Mouse (Mus musculus): ENCODE measurements around the gene Vkorc1l1.

Vkorc1l1 gene

GRCm38 (mm10) chr5:130002301-130003146 lies 60.8 kb downstream of the Vkorc1l1 start, which contains the start of gene Gusb:
Gene Gusb (minus strand): TSS chr5:130003049.
- peak; percentile 86 for ATAC-seq (ENCODE audit: low TSS enrichment)

GRCm38 (mm10) chr5:130003229-130003628 lies 61.5 kb downstream of the Vkorc1l1 start:
- no peak for ATAC-seq (ENCODE audit: low TSS enrichment)

- ATAC-seq (ENCODE audit: low TSS enrichment): no peak
These were observed 65.6 kb downstream of the Vkorc1l1 start for GRCm38 (mm10) chr5:130007344-130007743.

GRCm38 (mm10) chr5:130008034-130008590 lies 66.3 kb downstream of the Vkorc1l1 start:
- ATAC-seq (ENCODE audit: low TSS enrichment): no peak

- ATAC-seq (ENCODE audit: low TSS enrichment): no peak
These were observed 68.0 kb downstream of the Vkorc1l1 start for GRCm38 (mm10) chr5:130009784-130010183.

GRCm38 (mm10) chr5:130010961-130011360 lies 69.2 kb downstream of the Vkorc1l1 start:
- no peak for ATAC-seq (ENCODE audit: low TSS enrichment)

- no peak for ATAC-seq (ENCODE audit: low TSS enrichment)
These were observed 73.3 kb downstream of the Vkorc1l1 start for GRCm38 (mm10) chr5:130015104-130015503.

GRCm38 (mm10) chr5:130019461-130019860 lies 77.7 kb downstream of the Vkorc1l1 start:
- ATAC-seq (ENCODE audit: low TSS enrichment): no peak

GRCm38 (mm10) chr5:130021361-130021966 lies 79.7 kb downstream of the Vkorc1l1 start:
- ATAC-seq (ENCODE audit: low TSS enrichment): no peak

GRCm38 (mm10) chr5:130022366-130022765 lies 80.6 kb downstream of the Vkorc1l1 start:
- no peak for ATAC-seq (ENCODE audit: low TSS enrichment)

GRCm38 (mm10) chr5:130023067-130023766 lies 81.4 kb downstream of the Vkorc1l1 start:
- ATAC-seq (ENCODE audit: low TSS enrichment): no peak

- peak; percentile 93 for ATAC-seq (ENCODE audit: low TSS enrichment)
These were observed 82.2 kb downstream of the Vkorc1l1 start for GRCm38 (mm10) chr5:130023767-130024539.

GRCm38 (mm10) chr5:130027134-130027533 lies 85.4 kb downstream of the Vkorc1l1 start:
- ATAC-seq (ENCODE audit: low TSS enrichment): no peak

GRCm38 (mm10) chr5:130027696-130028095 lies 85.9 kb downstream of the Vkorc1l1 start:
- no peak for ATAC-seq (ENCODE audit: low TSS enrichment)

- ATAC-seq (ENCODE audit: low TSS enrichment): peak; percentile 96
These were observed 87.5 kb downstream of the Vkorc1l1 start, which contains the start of the genes Asl and Crcp for GRCm38 (mm10) chr5:130029142-130029897. Gene Asl (minus strand): TSS chr5:130029247. Gene Crcp (plus strand): TSS chr5:130029290.

- no peak for ATAC-seq (ENCODE audit: low TSS enrichment)
These were observed 89.9 kb downstream of the Vkorc1l1 start for GRCm38 (mm10) chr5:130031410-130032390.

- no peak for ATAC-seq (ENCODE audit: low TSS enrichment)
These were observed 92.1 kb downstream of the Vkorc1l1 start for GRCm38 (mm10) chr5:130033869-130034268.

Data from frontal cortex, adult (tissue).